Mouse (Mus musculus) limb, embryonic 11.5 days (tissue): ENCODE measurements around the gene Mpeg1. TPM values are rescaled to one million over a fixed set of nuclear protein-coding genes. Genes with fewer than 3 reads are reported as not detected.
A peak's percentile ranks its signal among the peaks of the same experiment; 100 is the strongest.

Experiments
- ATAC-seq: fragments of 200-750 bp; cut with Nextera tagmentation; 2 replicates; pipeline ENCODE4 v1.8.0; 2017; ENCODE audit warnings: low read depth; ENCODE audit not compliant: insufficient number of reproducible peaks, low FRiP score, low TSS enrichment
- DNase-seq: peaks from one replicate; pipeline ENCODE4 v3.0.0-alpha.2; 2015; ENCODE audit warnings: low spot score
- H3K27ac ChIP-seq: fragments of 300-500 bp; sonication (generic); replicated peaks from 2 replicates; pipeline ENCODE4 v1.5.1; 2014; ENCODE audit warnings: low read depth, mild to moderate bottlenecking, low read length
- H3K27me3 ChIP-seq: fragments of 300-500 bp; sonication (generic); 2 replicates; pipeline ENCODE4 v1.6.1; 2014; ENCODE audit warnings: mild to moderate bottlenecking, low read length, mixed read lengths; ENCODE audit not compliant: control insufficient read depth, insufficient read depth
- H3K36me3 ChIP-seq: fragments of 300-500 bp; sonication (generic); 2 replicates; pipeline ENCODE4 v1.6.1; 2014; ENCODE audit warnings: mild to moderate bottlenecking, low read length, moderate library complexity, mixed read lengths; ENCODE audit not compliant: control insufficient read depth, insufficient read depth
- H3K4me1 ChIP-seq: fragments of 300-500 bp; sonication (generic); 2 replicates; pipeline ENCODE4 v1.6.1; 2014; ENCODE audit warnings: low read length, mixed read lengths; ENCODE audit not compliant: control insufficient read depth, insufficient read depth
- H3K4me2 ChIP-seq: fragments of 300-500 bp; sonication (generic); 2 replicates; pipeline ENCODE4 v1.6.1; 2014; ENCODE audit warnings: low read depth, mild to moderate bottlenecking, moderate library complexity; ENCODE audit not compliant: severe bottlenecking
- H3K4me3 ChIP-seq: fragments of 300-500 bp; sonication (generic); 2 replicates; pipeline ENCODE4 v1.5.1; 2014; ENCODE audit warnings: low read depth, low read length
- H3K9ac ChIP-seq: fragments of 300-500 bp; sonication (generic); 2 replicates; pipeline ENCODE4 v1.6.1; 2014; ENCODE audit warnings: mild to moderate bottlenecking, low read length
- H3K9me3 ChIP-seq: fragments of 300-500 bp; sonication (generic); 2 replicates; pipeline ENCODE4 v1.6.1; 2016; ENCODE audit warnings: low read length; ENCODE audit not compliant: control insufficient read depth
- WGBS: fragments of 180-500 bp; shearing (Covaris S2); extraction: QIAGEN DNeasy Blood & Tissue Kit; methylation state at CpG from one replicate; pipeline ENCODE4 v1.1.7; 2014; 5-methylcytosine and 5-hydroxymethylcytosine counted together
- polyA plus RNA-seq: library from polyadenylated mRNA; unstranded; fragments of >200 nt; fragmentation: Nextera tagmentation; extraction: Ambion mirVana; gene quantifications from 2 replicates; pipeline ENCODE4 v1.2.1, GENCODE M21; 2014

Gene Mpeg1
- polyA plus RNA-seq, 1 experiment from 2014 or later, result 0.17 TPM

DNA sequence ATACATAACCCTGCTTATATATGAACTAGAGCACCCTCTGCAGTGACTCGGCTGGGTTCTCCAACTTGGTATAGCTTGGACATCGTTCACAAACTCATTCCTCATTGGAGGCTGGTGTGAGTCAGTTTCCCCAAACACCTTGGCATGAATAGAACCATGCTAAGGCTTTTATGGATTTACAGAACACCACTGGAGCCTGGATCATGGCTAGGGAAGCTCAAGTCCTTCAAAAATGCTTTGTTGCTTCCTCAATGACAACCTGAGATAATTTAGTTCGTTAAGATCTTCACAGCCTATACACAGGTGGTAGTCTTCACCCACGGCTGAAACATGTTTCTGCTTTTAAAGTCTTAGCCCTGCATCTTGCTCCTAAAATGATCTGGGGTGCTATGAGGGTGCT lies 1.1 kb upstream of the Mpeg1 start:
- Histone ChIP-seq H3K9ac (no peak overlapping the region), H3K4me3 (no peak overlapping the region), H3K27ac (no peak overlapping the region), H3K4me2 (no peak overlapping the region), H3K27me3 (no peaks in the 10 kb centered on the region), H3K9me3 (no peaks in the 10 kb centered on the region), H3K4me1 (no peaks in the 10 kb centered on the region), H3K36me3 (no peaks in the 10 kb centered on the region)
- no peak for ATAC-seq
- no peak for DNase-seq
- WGBS, result 74% methylated on average over 4 of the region's 4 CpGs

- ATAC-seq (no peak), DNase-seq (no peak)
- no peaks in the 10 kb centered on the region for H3K27me3 ChIP-seq
- 79% methylated on average over 7 of the region's 7 CpGs for WGBS
- no peaks in the 10 kb centered on the region for H3K4me1 ChIP-seq
- no peak overlapping the region for H3K9ac ChIP-seq
- no peak overlapping the region for H3K4me2 ChIP-seq
- H3K36me3 ChIP-seq, result no peaks in the 10 kb centered on the region
- H3K4me3 ChIP-seq, result no peak overlapping the region
- H3K9me3 ChIP-seq, result no peaks in the 10 kb centered on the region
- no peak overlapping the region for H3K27ac ChIP-seq
Measured at GRCm38 (mm10) chr19:12462851-12463721, 2.5 kb downstream of the Mpeg1 start.

DNA sequence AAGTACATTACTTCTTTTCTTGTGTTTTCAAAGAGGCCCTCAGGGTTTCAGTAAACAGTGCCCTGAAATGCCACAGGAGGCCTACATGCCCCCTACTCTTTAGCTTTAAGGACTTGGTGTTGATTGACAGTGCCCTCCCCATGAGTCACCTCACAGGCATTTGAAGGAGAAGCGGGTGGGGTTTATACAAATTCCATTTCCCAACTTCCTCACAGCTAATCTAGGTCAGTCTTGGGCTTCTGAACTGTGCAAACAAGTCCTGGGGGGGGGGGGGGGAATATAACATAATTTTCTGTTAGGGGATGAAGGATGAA lies 3.1 kb downstream of the Mpeg1 start:
- Histone ChIP-seq H3K36me3 (no peaks in the 10 kb centered on the region), H3K27me3 (no peaks in the 10 kb centered on the region), H3K27ac (no peak overlapping the region), H3K9ac (no peak overlapping the region), H3K9me3 (no peaks in the 10 kb centered on the region), H3K4me3 (no peak overlapping the region), H3K4me1 (no peaks in the 10 kb centered on the region), H3K4me2 (no peak overlapping the region)
- no peak for DNase-seq
- ATAC-seq, result no peak
- WGBS, result 68% methylated on average over 1 of the region's 1 CpGs

DNA sequence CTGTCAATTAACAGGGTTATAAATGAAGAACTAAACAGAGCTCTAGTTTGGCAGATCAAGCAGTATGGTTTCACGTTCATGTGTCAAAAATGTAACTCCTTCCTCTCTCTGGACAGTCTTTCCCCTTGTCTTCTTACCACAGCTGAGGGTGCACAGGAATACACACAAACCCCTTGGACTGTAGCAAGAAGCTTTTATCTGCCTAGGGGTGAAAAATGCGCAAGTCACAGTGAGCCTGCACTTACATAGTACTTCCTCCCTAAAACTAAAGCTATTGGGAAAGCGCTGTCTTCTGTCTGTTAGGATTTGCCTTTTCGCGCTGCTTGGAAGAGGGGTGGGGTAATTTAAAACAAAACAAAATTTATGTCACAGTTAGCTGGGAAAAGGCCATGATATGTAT lies 3.5 kb downstream of the Mpeg1 start:
- no peaks in the 10 kb centered on the region for H3K4me1 ChIP-seq
- ATAC-seq (no peak), DNase-seq (no peak)
- no peaks in the 10 kb centered on the region for H3K9me3 ChIP-seq
- no peaks in the 10 kb centered on the region for H3K36me3 ChIP-seq
- H3K4me3 ChIP-seq, result no peak overlapping the region
- H3K27ac ChIP-seq, result no peak overlapping the region
- H3K9ac ChIP-seq, result no peak overlapping the region
- H3K4me2 ChIP-seq, result no peak overlapping the region
- H3K27me3 ChIP-seq, result no peaks in the 10 kb centered on the region
- WGBS, result 84% methylated on average over 5 of the region's 5 CpGs

- no peaks in the 10 kb centered on the region for H3K4me1 ChIP-seq
- H3K9me3 ChIP-seq, result no peaks in the 10 kb centered on the region
- no peak overlapping the region for H3K4me3 ChIP-seq
- DNase-seq (no peak), ATAC-seq (no peak)
- H3K4me2 ChIP-seq, result no peak overlapping the region
- no peaks in the 10 kb centered on the region for H3K27me3 ChIP-seq
- no peak overlapping the region for H3K9ac ChIP-seq
- 82% methylated on average over 4 of the region's 4 CpGs for WGBS
- no peak overlapping the region for H3K27ac ChIP-seq
- no peaks in the 10 kb centered on the region for H3K36me3 ChIP-seq
Measured at GRCm38 (mm10) chr19:12464674-12465073, 4.1 kb downstream of the Mpeg1 start.

GRCm38 (mm10) chr19:12465530-12466144 lies 5.1 kb downstream of the Mpeg1 start:
- 92% methylated on average over 10 of the region's 10 CpGs for WGBS
- H3K36me3 ChIP-seq, result no peaks in the 10 kb centered on the region
- ATAC-seq (no peak), DNase-seq (no peak)
- no peaks in the 10 kb centered on the region for H3K4me1 ChIP-seq
- no peak overlapping the region for H3K4me3 ChIP-seq
- H3K27me3 ChIP-seq, result no peaks in the 10 kb centered on the region
- H3K27ac ChIP-seq, result no peak overlapping the region
- no peak overlapping the region for H3K9ac ChIP-seq
- H3K4me2 ChIP-seq, result no peak overlapping the region
- H3K9me3 ChIP-seq, result no peaks in the 10 kb centered on the region

DNA sequence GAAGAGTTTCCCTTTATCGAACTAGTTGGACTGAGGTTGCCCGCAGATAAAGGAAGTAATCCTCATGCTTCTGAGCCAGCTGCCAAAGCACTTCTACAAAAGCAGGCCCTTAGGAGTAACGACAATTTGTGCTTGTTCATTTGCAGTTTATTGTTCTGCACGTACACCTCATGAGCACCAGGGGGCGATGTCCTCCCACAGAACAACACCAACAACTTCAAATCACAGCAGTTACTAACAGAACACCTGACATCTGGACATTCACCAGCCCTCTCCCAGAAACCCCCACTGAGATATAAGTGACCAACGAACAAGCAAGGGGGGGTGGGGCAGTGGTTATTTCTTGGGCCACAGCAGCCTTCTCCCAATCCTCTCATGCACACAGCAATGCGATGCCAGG lies 5.6 kb downstream of the Mpeg1 start:
- Histone ChIP-seq H3K9me3 (no peaks in the 10 kb centered on the region), H3K27me3 (no peaks in the 10 kb centered on the region), H3K27ac (no peak overlapping the region), H3K4me2 (no peak overlapping the region), H3K9ac (no peak overlapping the region), H3K4me3 (no peak overlapping the region), H3K4me1 (no peaks in the 10 kb centered on the region), H3K36me3 (no peaks in the 10 kb centered on the region)
- DNase-seq (peak; percentile 63), ATAC-seq (peak; percentile 51; the same call in 1 of the 2 replicates)
- WGBS, result 32% methylated on average over 7 of the region's 7 CpGs

- H3K4me2 ChIP-seq, result no peak overlapping the region
- DNase-seq (peak; percentile 41), ATAC-seq (no peak)
- H3K4me1 ChIP-seq, result no peaks in the 10 kb centered on the region
- no peak overlapping the region for H3K27ac ChIP-seq
- H3K9me3 ChIP-seq, result no peaks in the 10 kb centered on the region
- no peak overlapping the region for H3K4me3 ChIP-seq
- WGBS, result 85% methylated on average over 5 of the region's 5 CpGs
- H3K9ac ChIP-seq, result no peak overlapping the region
- no peaks in the 10 kb centered on the region for H3K36me3 ChIP-seq
- no peaks in the 10 kb centered on the region for H3K27me3 ChIP-seq
Measured at GRCm38 (mm10) chr19:12467436-12467835, 6.9 kb downstream of the Mpeg1 start.
